20 mouse cellular contexts compared by ENCODE assay signal in the genomic region with DNA sequence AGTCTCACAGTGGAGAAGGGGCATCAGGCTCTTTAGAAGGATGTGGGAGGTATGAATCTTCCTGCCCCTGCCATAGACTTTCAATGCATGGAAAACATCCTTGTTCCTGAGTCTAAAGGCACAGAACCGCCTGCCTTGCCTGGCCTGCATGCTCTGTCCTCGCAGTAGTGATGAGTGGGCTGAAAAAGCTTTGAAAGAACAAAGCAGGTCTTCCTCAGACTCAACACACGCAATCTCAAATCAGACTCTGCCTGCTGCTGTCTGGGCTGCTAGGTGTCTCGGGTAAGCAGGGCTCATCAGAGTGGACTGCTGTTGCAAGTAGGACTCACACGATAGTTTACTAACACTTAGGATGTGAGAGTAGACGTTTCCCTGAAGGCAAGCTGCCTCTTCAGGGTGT. TPM values are rescaled to one million over a fixed set of nuclear protein-coding genes. Genes with fewer than 3 reads are reported as not detected.
"Had no signal": no experiment of that assay in that cellular context is flagged by ENCODE, and none has a peak within 500 bp of the region (broad histone marks: within the 10 kb centered on the region; RNA-seq: fewer than 3 reads in every experiment).

No protein-coding gene starts in this region.

- H3K36me3 ChIP-seq: midbrain, embryonic 13.5 days; midbrain, embryonic 15.5 days; neural tube, embryonic 12.5 days had no signal

- H3K9me3 ChIP-seq: midbrain, embryonic 13.5 days; midbrain, embryonic 15.5 days; neural tube, embryonic 12.5 days had no signal

- H3K4me3 ChIP-seq: midbrain, embryonic 13.5 days; midbrain, embryonic 15.5 days; neural tube, embryonic 12.5 days had no signal

- DNase-seq: lung, adult 18-20 months; lung, embryonic 14.5 days; lung, postnatal 10 days; lung, postnatal 4 days; retina, postnatal 1 day; right cerebral cortex, postnatal 25 days; right cerebral cortex, postnatal 4 days; spleen, adult 18-20 months; thymus, adult 18-20 months; thymus, postnatal 14 days; thymus, postnatal 36 days had no signal

- H3K27me3 ChIP-seq: midbrain, embryonic 13.5 days; midbrain, embryonic 15.5 days; neural tube, embryonic 12.5 days had no signal

- H3K4me1 ChIP-seq: midbrain, embryonic 13.5 days; midbrain, embryonic 15.5 days; neural tube, embryonic 12.5 days had no signal

- ATAC-seq: midbrain, embryonic 13.5 days; midbrain, embryonic 15.5 days had no signal

- H3K27ac ChIP-seq: midbrain, embryonic 13.5 days; midbrain, embryonic 15.5 days; neural tube, embryonic 12.5 days had no signal

RNA-seq across cellular contexts. Expression of a gene that starts 16.6 kb away (rescaled TPM):
- total RNA-seq: megakaryocyte-erythroid progenitor cell, adult 5-6 weeks; monocyte, adult 5-6 weeks; neutrophil, adult 5-6 weeks had no signal
- polyA plus RNA-seq: liver, embryonic 16.5 days; lung, embryonic 14.5 days; small intestine, adult 2 months; thymus, postnatal 0 days had no signal
